Mouse (Mus musculus) left cerebral cortex, postnatal 4 days (tissue): ENCODE measurements around the gene Pld2. TPM values are rescaled to one million over a fixed set of nuclear protein-coding genes. Genes with fewer than 3 reads are reported as not detected.

Experiments
- DNase-seq: peaks from one replicate; pipeline ENCODE4 v3.0.0-alpha.2; 2022
- intact Hi-C: fragments of 180-260 bp; cut with DNase I; formaldehyde crosslinking; loops from one replicate; pipeline ENCODE4 v1.15.1; 2025
- total RNA-seq, 2 experiments: library from RNA; stranded (reverse); gene quantifications; 2 replicates each; pipeline ENCODE4 v1.2.3; 2021

The Pld2 gene
- total RNA-seq, 2 experiments from 2014 or later = 32.1 to 34.2 TPM

DNA sequence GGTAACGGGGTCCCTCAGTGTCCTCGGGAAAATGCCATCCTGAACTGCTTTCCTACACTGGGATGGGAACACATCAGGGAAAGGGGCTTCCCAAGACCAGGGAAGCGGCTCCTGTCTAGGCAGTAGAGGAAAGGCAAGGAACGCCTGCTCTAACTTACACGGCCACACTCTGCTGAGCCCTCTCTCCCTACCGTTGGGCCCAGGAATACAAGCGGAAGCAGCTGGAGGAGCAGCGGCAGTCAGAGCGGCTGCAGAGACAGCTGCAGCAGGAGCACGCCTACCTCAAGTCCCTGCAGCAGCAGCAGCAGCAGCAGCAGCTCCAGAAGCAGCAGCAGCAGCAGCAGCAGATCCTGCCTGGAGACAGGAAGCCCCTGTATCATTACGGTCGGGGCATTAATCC, 66.9 kb downstream of the Pld2 start:
- no peak for DNase-seq
- intact Hi-C loops = loop anchor here (10.0 kb wide), 1 partner anchor 162 kb away; no protein-coding TSS in a partner anchor

DNA sequence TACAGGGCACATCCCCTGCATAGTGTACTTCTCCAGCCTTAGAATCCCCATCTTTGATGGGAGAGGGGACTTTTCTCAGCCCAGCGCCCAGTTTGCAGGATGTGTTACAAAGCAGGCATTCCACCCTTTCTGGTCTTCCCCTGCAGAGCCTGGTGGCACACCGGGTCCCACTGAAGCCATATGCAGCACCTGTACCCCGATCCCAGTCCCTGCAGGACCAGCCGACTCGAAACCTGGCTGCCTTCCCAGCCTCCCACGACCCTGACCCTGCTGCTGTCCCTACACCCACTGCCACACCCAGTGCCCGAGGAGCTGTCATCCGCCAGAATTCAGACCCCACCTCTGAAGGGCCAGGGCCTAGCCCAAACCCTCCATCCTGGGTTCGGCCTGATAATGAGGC, 67.7 kb downstream of the Pld2 start:
- no peak for DNase-seq
- intact Hi-C loops = loop anchor here (10.0 kb wide), 1 partner anchor 163 kb away; no protein-coding TSS in a partner anchor

Other genes with a start within 250 kb of the Pld2 start
- under 1 TPM; 0.26 to 0.42 TPM for gene Alox12e, start 217.4 kb upstream of the Pld2 start, total RNA-seq
- not detected for gene Alox15, start 188.0 kb upstream of the Pld2 start, total RNA-seq
- 10 to 100 TPM; 52.1 to 55.9 TPM for gene Pelp1, start 130.0 kb upstream of the Pld2 start, total RNA-seq
- gene Arrb2, start 107.4 kb upstream of the Pld2 start, total RNA-seq = 10 to 100 TPM; 76.6 to 81.3 TPM
- gene Med11, start 88.1 kb upstream of the Pld2 start, total RNA-seq = 10 to 100 TPM; 25.7 to 28.0 TPM
- 1 to 10 TPM; 1.2 to 3.7 TPM for gene Zmynd15, start 80.6 kb upstream of the Pld2 start, total RNA-seq
- under 1 TPM; 0.68 to 0.91 TPM for gene Cxcl16, start 80.1 kb upstream of the Pld2 start, total RNA-seq
- gene Tm4sf5, start 34.8 kb upstream of the Pld2 start, total RNA-seq = 1 to 10 TPM in 1 of 2 experiments, not detected in 1; 1.2 TPM
- gene Vmo1, start 25.4 kb upstream of the Pld2 start, total RNA-seq = under 1 TPM in 1 of 2 experiments, not detected in 1; 0.62 TPM
- gene Gltpd2, start 20.9 kb upstream of the Pld2 start, total RNA-seq = not detected
- 100 to 1,000 TPM; 269 to 276 TPM for gene Psmb6, start 14.7 kb upstream of the Pld2 start, total RNA-seq
- not detected for gene Gm40193, start 7.1 kb upstream of the Pld2 start, total RNA-seq
- 100 to 1,000 TPM; 115 to 139 TPM for gene Mink1, start 22.8 kb downstream of the Pld2 start, total RNA-seq
- not detected for gene 4930544D05Rik, start 75.8 kb downstream of the Pld2 start, total RNA-seq
- gene Chrne, start 79.2 kb downstream of the Pld2 start, total RNA-seq = not detected
- under 1 TPM in 1 of 2 experiments, not detected in 1; 0.18 TPM for gene Gp1ba, start 99.1 kb downstream of the Pld2 start, total RNA-seq
- 10 to 100 TPM; 52.1 to 52.3 TPM for gene Rnf167, start 107.2 kb downstream of the Pld2 start, total RNA-seq
- gene Slc25a11, start 107.4 kb downstream of the Pld2 start, total RNA-seq = 10 to 100 TPM; 88.6 to 92.5 TPM
- 100 to 1,000 TPM; 319 to 321 TPM for gene Pfn1, start 114.6 kb downstream of the Pld2 start, total RNA-seq
- 1 to 10 TPM; 8.1 to 9.3 TPM for gene Eno3, start 117.1 kb downstream of the Pld2 start, total RNA-seq
- 10 to 100 TPM; 50.6 to 56.8 TPM for gene Spag7, start 129.4 kb downstream of the Pld2 start, total RNA-seq
- gene Camta2, start 148.0 kb downstream of the Pld2 start, total RNA-seq = 10 to 100 TPM; 65.7 to 69.5 TPM
- gene Inca1, start 160.1 kb downstream of the Pld2 start, total RNA-seq = under 1 TPM; 0.30 to 0.77 TPM
- gene Kif1c, start 160.5 kb downstream of the Pld2 start, total RNA-seq = 10 to 100 TPM; 35.1 to 35.5 TPM
- gene Zfp3, start 224.1 kb downstream of the Pld2 start, total RNA-seq = 10 to 100 TPM; 15.3 to 17.4 TPM